Mouse (Mus musculus) stomach, embryonic 16.5 days (tissue): ENCODE data around the gene Dhtkd1. TPM values are rescaled to one million over a fixed set of nuclear protein-coding genes. Genes with fewer than 3 reads are reported as not detected.

Experiments used
- ATAC-seq: fragments of 200-750 bp; cut with Nextera tagmentation; 2 replicates; pipeline ENCODE4 v1.8.0; 2017; ENCODE audit warnings: moderate number of reproducible peaks, moderate TSS enrichment; ENCODE audit not compliant: insufficient read depth, low FRiP score
- H3K27ac ChIP-seq: fragments of 300-500 bp; sonication (generic); 2 replicates; pipeline ENCODE4 v1.5.1; 2014; ENCODE audit warnings: low read length
- H3K27me3 ChIP-seq: fragments of 300-500 bp; sonication (generic); 2 replicates; pipeline ENCODE4 v1.6.1; 2014; ENCODE audit warnings: low read length, control low read depth, mixed read lengths; ENCODE audit not compliant: control insufficient read depth, insufficient read depth
- H3K36me3 ChIP-seq: fragments of 300-500 bp; sonication (generic); 2 replicates; pipeline ENCODE4 v1.6.1; 2014; ENCODE audit warnings: low read length; ENCODE audit not compliant: control insufficient read depth, insufficient read depth
- H3K4me1 ChIP-seq: fragments of 300-500 bp; sonication (generic); 2 replicates; pipeline ENCODE4 v1.6.1; 2014; ENCODE audit warnings: low read length, control low read depth, mixed read lengths; ENCODE audit not compliant: control insufficient read depth, insufficient read depth
- H3K4me2 ChIP-seq: fragments of 300-500 bp; sonication (generic); 2 replicates; pipeline ENCODE4 v1.6.1; 2014; ENCODE audit warnings: low read depth, low read length, mixed read lengths
- H3K4me3 ChIP-seq: fragments of 300-500 bp; sonication (generic); replicated peaks from 2 replicates; pipeline ENCODE4 v1.5.1; 2014; ENCODE audit warnings: mild to moderate bottlenecking, low read length
- H3K9ac ChIP-seq: fragments of 300-500 bp; sonication (generic); 2 replicates; pipeline ENCODE4 v1.6.1; 2014; ENCODE audit warnings: low read length
- H3K9me3 ChIP-seq: fragments of 300-500 bp; sonication (generic); replicated peaks from 2 replicates; pipeline ENCODE4 v1.6.1; 2016; ENCODE audit warnings: low read length, control low read depth; ENCODE audit not compliant: control insufficient read depth
- WGBS: fragments of 180-500 bp; shearing (Covaris S2); extraction: QIAGEN DNeasy Blood & Tissue Kit; methylation state at CpG from one replicate; pipeline ENCODE4 v1.1.7; 2014; 5-methylcytosine and 5-hydroxymethylcytosine counted together
- polyA plus RNA-seq: library from polyadenylated mRNA; unstranded; fragments of >200 nt; fragmentation: Nextera tagmentation; extraction: Ambion mirVana; gene quantifications from 2 replicates; pipeline ENCODE4 v1.2.1, GENCODE M21; 2015

Dhtkd1 gene
- polyA plus RNA-seq, 1 experiment from 2014 or later, result 3.4 TPM

DNA sequence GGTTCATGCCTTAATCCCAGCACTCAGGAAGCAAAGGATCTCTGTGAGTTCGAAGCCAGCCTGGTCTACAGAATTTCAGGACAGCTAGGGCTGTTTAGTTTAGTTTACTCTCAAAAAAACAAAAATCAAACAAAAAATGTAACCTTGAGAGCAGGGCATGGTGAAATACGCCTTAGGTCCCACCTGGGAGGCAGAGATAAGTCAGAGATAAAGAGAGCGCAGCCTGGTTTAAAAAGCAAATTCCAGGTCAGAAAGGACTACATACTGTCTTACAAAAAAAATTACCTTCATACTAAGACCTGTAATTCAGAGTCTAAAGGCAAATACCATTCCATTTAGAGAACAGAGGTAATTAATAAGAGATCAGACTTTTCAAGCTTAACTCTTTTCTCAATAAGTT is 3.3 kb downstream of the Dhtkd1 start:
- 77% methylated on average over 3 of the region's 3 CpGs for WGBS
- Histone ChIP-seq H3K9me3 (no peaks in the 10 kb centered on the region), H3K4me3 (no peak overlapping the region), H3K9ac (no peak overlapping the region), H3K4me1 (no peaks in the 10 kb centered on the region), H3K27ac (no peak overlapping the region), H3K4me2 (no peak overlapping the region), H3K36me3 (no peaks in the 10 kb centered on the region), H3K27me3 (no peaks in the 10 kb centered on the region)
- no peak for ATAC-seq

DNA sequence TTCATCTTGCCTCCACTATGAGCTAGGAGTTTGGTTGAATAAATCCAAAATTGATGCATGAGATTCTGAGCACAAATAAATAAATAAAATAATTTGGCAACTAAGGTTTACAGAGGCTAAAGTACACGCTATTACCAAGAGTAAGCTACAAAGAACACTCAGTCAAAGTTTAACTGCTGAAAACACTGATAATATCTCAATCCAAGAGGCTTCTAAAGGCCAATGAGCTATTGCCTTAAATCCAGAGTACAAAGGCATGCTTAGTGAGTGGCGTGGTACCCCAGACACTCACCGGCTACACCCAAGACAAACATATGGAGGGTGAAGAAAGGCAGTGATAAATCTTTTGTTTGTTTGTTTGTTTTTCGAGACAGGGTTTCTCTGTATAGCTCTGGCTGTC is 6.0 kb downstream of the Dhtkd1 start:
- Histone ChIP-seq H3K9me3 (no peaks in the 10 kb centered on the region), H3K9ac (no peak overlapping the region), H3K4me1 (no peaks in the 10 kb centered on the region), H3K4me3 (no peak overlapping the region), H3K27ac (no peak overlapping the region), H3K36me3 (no peaks in the 10 kb centered on the region), H3K27me3 (no peaks in the 10 kb centered on the region), H3K4me2 (no peak overlapping the region)
- 70% methylated on average over 4 of the region's 4 CpGs for WGBS
- ATAC-seq, result no peak

DNA sequence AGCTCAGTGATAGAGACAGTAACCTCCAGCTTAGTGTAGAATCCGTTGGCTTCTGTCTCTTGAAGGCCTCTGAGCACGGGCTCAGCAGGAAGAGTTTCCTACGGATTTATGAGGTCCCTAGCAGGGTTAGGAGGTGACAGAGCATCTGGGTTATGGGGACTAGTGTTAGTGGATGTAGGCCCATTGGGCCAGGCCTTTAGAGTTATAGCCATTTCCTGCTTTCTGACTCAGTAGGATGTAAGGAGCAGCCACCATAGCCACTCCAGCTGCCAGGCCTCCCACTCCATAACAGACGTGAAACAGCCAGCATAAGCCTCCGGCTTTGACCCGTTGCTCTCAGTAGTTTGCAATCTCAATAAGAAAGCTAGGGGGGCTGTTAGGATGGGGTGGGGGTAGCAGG is 6.5 kb downstream of the Dhtkd1 start:
- Histone ChIP-seq H3K9ac (no peak overlapping the region), H3K36me3 (no peaks in the 10 kb centered on the region), H3K4me1 (no peaks in the 10 kb centered on the region), H3K4me3 (no peak overlapping the region), H3K4me2 (no peak overlapping the region), H3K9me3 (no peaks in the 10 kb centered on the region), H3K27ac (no peak overlapping the region), H3K27me3 (no peaks in the 10 kb centered on the region)
- WGBS, result 65% methylated on average over 6 of the region's 6 CpGs
- no peak for ATAC-seq

DNA sequence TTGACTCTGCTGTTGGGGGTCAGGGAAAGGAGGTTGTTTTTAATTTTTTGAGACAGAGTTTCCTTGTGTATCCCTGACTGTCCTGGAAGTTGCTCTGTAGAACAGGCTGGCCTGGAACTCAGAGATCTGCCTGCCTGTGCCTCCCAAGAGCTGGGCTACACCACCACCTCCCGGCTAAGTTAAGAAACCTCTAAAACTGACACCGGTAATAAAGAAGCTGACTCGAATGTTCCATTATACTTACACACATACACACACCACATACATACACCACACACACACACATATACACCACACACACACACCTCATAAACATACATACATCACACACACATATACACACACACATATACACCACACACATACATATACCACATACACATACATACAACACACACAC is 7.7 kb downstream of the Dhtkd1 start:
- Histone ChIP-seq H3K27me3 (no peaks in the 10 kb centered on the region), H3K4me3 (no peak overlapping the region), H3K9ac (no peak overlapping the region), H3K4me1 (no peaks in the 10 kb centered on the region), H3K9me3 (no peaks in the 10 kb centered on the region), H3K36me3 (no peaks in the 10 kb centered on the region), H3K27ac (no peak overlapping the region), H3K4me2 (no peak overlapping the region)
- no peak for ATAC-seq
- 95% methylated on average over 3 of the region's 3 CpGs for WGBS

- Histone ChIP-seq H3K27ac (no peak overlapping the region), H3K4me1 (no peaks in the 10 kb centered on the region), H3K9me3 (no peaks in the 10 kb centered on the region), H3K4me3 (no peak overlapping the region), H3K9ac (no peak overlapping the region), H3K36me3 (no peaks in the 10 kb centered on the region), H3K4me2 (no peak overlapping the region), H3K27me3 (no peaks in the 10 kb centered on the region)
- no peak for ATAC-seq
- 91% methylated on average over 5 of the region's 5 CpGs for WGBS
These were observed 10.7 kb downstream of the Dhtkd1 start for GRCm38 (mm10) chr2:5931938-5932337.

DNA sequence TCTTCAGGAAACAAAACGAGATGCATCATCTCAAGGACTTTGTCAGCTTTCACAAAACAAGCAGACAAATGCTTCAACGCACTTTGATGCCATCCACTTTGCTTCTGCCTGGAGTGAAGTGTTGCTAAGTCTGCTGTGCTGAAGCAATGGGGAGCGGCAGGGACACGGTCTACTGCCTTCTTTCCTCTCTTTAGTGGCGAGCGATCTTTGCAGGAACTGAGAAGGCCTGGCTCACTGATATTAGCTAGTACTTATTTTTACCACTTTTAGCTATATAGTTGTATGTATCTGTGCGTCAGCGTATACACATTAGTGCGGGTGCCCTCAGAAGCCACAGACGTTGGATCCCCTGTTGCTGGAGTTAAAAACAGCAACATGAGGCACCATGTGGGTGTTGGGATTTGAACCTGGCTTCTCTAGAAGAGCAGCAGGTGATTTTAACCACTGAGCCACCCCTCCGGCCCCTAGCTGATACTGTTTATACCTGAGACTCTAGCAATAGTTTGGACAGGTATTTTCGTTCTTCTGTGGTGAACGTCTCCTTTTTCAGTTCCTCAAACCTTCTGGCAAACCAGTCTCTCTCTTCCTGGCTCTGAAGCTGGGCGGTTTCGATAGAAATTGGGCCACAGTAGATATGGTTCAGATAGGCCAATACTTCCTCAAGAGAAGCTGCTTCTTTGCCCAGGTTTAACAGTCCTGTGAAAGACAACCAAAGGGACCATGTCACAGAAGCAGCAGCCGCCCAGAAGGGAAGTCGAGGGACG is 12.1 kb downstream of the Dhtkd1 start:
- H3K9ac ChIP-seq, result no peak overlapping the region
- H3K4me1 ChIP-seq, result no peaks in the 10 kb centered on the region
- no peak overlapping the region for H3K4me2 ChIP-seq
- H3K27ac ChIP-seq, result no peak overlapping the region
- no peaks in the 10 kb centered on the region for H3K27me3 ChIP-seq
- no peak for ATAC-seq
- no peaks in the 10 kb centered on the region for H3K36me3 ChIP-seq
- H3K4me3 ChIP-seq, result no peak overlapping the region
- 87% methylated on average over 18 of the region's 18 CpGs for WGBS
- H3K9me3 ChIP-seq, result no peaks in the 10 kb centered on the region

DNA sequence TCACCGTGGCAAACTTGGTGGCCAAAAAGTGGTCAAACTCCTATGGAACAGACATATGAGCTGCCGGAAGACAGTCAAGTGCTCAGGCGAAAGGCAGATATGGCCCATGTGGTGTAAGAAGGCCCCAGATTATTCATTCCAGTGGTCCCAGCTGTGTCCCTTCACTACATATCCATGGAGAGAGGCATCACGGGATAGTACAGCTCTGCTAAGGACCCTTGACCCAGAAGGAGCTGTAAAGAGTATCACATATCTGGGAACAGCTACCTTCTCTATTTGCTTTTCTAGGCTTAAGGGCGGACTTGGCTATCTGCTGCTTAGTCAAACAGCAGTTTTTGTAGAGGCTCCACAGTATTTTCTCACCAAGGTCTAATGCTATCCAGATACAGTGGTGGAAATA is 12.8 kb downstream of the Dhtkd1 start:
- Histone ChIP-seq H3K27me3 (no peaks in the 10 kb centered on the region), H3K4me2 (no peak overlapping the region), H3K9me3 (no peaks in the 10 kb centered on the region), H3K36me3 (no peaks in the 10 kb centered on the region), H3K4me1 (no peaks in the 10 kb centered on the region), H3K4me3 (no peak overlapping the region), H3K27ac (no peak overlapping the region), H3K9ac (no peak overlapping the region)
- ATAC-seq, result no peak
- WGBS, result 75% methylated on average over 5 of the region's 5 CpGs

- no peaks in the 10 kb centered on the region for H3K36me3 ChIP-seq
- no peak overlapping the region for H3K9ac ChIP-seq
- ATAC-seq, result no peak
- H3K27ac ChIP-seq, result no peak overlapping the region
- no peak overlapping the region for H3K4me3 ChIP-seq
- no peaks in the 10 kb centered on the region for H3K9me3 ChIP-seq
- H3K4me2 ChIP-seq, result no peak overlapping the region
- no peaks in the 10 kb centered on the region for H3K4me1 ChIP-seq
- H3K27me3 ChIP-seq, result no peaks in the 10 kb centered on the region
- WGBS, result 93% methylated on average over 5 of the region's 5 CpGs
These were observed 15.1 kb downstream of the Dhtkd1 start for GRCm38 (mm10) chr2:5927481-5927880.

DNA sequence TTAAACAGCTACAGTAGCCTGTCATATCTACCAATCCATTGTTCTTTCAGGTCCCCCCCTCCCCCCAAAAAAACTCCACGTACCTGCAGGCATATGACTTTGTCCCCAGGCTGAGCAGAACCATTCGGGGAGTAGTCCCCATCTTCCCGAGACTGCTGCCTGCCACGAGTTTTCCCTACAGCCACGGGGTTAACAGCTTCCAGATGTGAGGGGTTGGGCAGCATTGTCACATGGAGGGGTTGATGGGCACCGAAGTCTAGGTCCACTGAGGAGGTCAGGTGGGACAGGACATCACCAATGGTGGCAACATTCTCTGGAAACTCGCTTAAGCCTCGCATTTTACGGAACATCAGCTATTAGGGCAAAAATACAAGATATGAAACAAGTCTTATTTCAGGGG is 18.8 kb downstream of the Dhtkd1 start:
- Histone ChIP-seq H3K4me2 (no peak overlapping the region), H3K36me3 (no peaks in the 10 kb centered on the region), H3K9ac (no peak overlapping the region), H3K4me3 (no peak overlapping the region), H3K9me3 (no peaks in the 10 kb centered on the region), H3K4me1 (no peaks in the 10 kb centered on the region), H3K27ac (no peak overlapping the region), H3K27me3 (no peaks in the 10 kb centered on the region)
- no peak for ATAC-seq
- 86% methylated on average over 9 of the region's 9 CpGs for WGBS
